Mouse (Mus musculus) kidney, adult 2 months (tissue): ENCODE measurements around the gene Ntm. TPM values are rescaled to one million over a fixed set of nuclear protein-coding genes. Genes with fewer than 3 reads are reported as not detected.

Experiments used
- DNase-seq: peaks from one replicate; pipeline ENCODE4 v3.0.0; 2021
- H3K27ac ChIP-seq: fragments of 200-500 bp; 2 replicates; pipeline ENCODE4 v1.5.1; 2012; ENCODE audit warnings: low read depth, low read length, control low read depth, inconsistent platforms; ENCODE audit not compliant: insufficient read depth
- H3K27me3 ChIP-seq: fragments of 200-500 bp; replicated peaks from 2 replicates; pipeline ENCODE4 v1.6.1; 2012; ENCODE audit warnings: mild to moderate bottlenecking, moderate library complexity, low read length, inconsistent platforms; ENCODE audit not compliant: control insufficient read depth, insufficient read depth
- H3K36me3 ChIP-seq: fragments of 200-500 bp; 2 replicates; pipeline ENCODE4 v1.6.1; 2012; ENCODE audit warnings: mild to moderate bottlenecking, moderate library complexity, low read length, inconsistent platforms; ENCODE audit not compliant: control insufficient read depth, insufficient read depth
- H3K4me1 ChIP-seq: fragments of 200-500 bp; 2 replicates; pipeline ENCODE4 v1.6.1; 2011; ENCODE audit warnings: low read length; ENCODE audit not compliant: control insufficient read depth, insufficient read depth
- H3K4me3 ChIP-seq: fragments of 200-500 bp; 2 replicates; pipeline ENCODE4 v1.5.1; 2011; ENCODE audit warnings: mild to moderate bottlenecking, low read depth, low read length, control low read depth; ENCODE audit not compliant: insufficient read depth
- CTCF ChIP-seq: fragments of 200-500 bp; conservative IDR thresholded peaks from 2 replicates; pipeline ENCODE4 v1.5.1; 2011; ENCODE audit warnings: low read depth, mild to moderate bottlenecking, control low read depth, low read length, moderate library complexity, mixed read lengths; ENCODE audit not compliant: insufficient read depth, insufficient read length
- POLR2A ChIP-seq: fragments of 200-500 bp; IDR thresholded peaks from one replicate; pipeline ENCODE4 v1.6.1; 2011; ENCODE audit warnings: low read depth, low read length, control low read depth
- WGBS: fragments of 180-500 bp; shearing (Covaris S2); methylation state at CpG from one replicate; pipeline ENCODE4 v1.1.7; 2018; 5-methylcytosine and 5-hydroxymethylcytosine counted together
- polyA plus RNA-seq: library from polyadenylated mRNA; depleted of rRNA; stranded (reverse); fragments of >200 nt; gene quantifications from 2 replicates; pipeline ENCODE4 v1.2.3, GENCODE M21; 2012

Gene Ntm
- polyA plus RNA-seq, 1 experiment = 0.74 TPM

DNA sequence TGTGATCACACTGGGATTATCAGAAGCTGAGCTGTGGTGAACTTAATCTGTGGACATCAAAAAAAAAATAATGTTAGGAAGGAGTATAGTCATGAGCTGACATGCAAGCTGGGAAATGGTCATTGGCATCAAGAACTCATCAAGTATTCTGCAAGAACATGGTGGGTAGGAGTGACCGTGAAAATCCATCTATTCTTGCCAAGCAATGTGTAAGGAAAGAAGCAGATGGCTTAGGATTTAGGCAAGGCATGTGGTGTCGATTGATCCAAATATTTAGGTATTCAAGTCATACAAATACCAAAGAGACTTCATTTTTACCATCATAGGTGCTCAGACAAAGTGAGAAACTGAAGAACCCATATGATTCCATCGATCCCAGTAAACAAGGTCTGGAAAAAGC, 946.1 kb downstream of the Ntm start:
- TF ChIP-seq POLR2A = no peak
- no peak for TF ChIP-seq CTCF
- no peaks in the 10 kb centered on the region for H3K27me3 ChIP-seq
- no peak overlapping the region for H3K4me3 ChIP-seq
- no peaks in the 10 kb centered on the region for H3K36me3 ChIP-seq
- H3K27ac ChIP-seq = no peak overlapping the region
- H3K4me1 ChIP-seq = no peaks in the 10 kb centered on the region
- WGBS = 79% methylated on average over 3 of the region's 3 CpGs
- DNase-seq = no peak

DNA sequence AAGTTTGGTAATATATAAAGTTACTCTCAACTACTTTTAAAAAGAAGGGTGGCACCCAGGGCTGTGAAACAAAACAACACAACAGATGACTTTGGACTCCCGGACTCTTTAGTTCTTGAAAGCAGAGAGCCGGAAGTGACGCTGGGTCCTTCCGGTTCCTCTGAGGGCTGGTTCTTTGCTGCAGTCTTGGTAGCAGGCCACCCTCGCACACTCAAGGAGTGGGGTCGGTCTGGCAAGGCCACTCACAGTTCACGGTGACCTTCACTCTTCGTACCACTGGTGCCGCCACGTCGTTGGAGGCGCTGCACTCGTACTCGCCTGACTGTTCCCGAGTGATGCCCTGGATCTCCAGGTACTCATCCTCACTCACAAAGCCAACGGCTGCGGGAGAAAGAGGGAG, 949.1 kb downstream of the Ntm start:
- no peak overlapping the region for H3K4me3 ChIP-seq
- H3K27me3 ChIP-seq = no peaks in the 10 kb centered on the region
- H3K4me1 ChIP-seq = no peaks in the 10 kb centered on the region
- TF ChIP-seq POLR2A (no peak), CTCF (no peak)
- DNase-seq = no peak
- H3K36me3 ChIP-seq = no peaks in the 10 kb centered on the region
- no peak overlapping the region for H3K27ac ChIP-seq
- WGBS = 93% methylated on average over 17 of the region's 17 CpGs

DNA sequence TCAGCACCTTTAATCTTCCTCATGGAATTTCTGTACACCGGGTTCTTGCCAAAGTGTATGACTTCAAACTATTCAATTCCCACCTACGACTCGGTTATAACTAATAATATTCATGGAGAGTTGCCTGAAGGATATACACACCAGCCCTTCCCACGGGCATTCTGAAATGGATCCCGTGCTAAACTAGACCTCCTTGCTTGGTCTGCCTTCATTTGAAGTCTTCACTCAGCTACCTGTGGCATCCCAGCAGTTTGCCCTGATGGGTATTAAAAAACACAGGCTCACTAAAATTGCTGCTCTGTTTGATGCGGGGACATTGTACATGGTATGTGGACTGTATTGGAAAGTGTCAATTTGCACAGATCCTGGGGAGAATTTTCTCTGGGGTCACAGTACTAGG, 950.4 kb downstream of the Ntm start:
- Histone ChIP-seq H3K4me3 (no peak overlapping the region), H3K27ac (no peak overlapping the region), H3K36me3 (no peaks in the 10 kb centered on the region), H3K27me3 (no peaks in the 10 kb centered on the region), H3K4me1 (no peaks in the 10 kb centered on the region)
- WGBS = 86% methylated on average over 6 of the region's 6 CpGs
- no peak for TF ChIP-seq POLR2A
- no peak for TF ChIP-seq CTCF
- no peak for DNase-seq

DNA sequence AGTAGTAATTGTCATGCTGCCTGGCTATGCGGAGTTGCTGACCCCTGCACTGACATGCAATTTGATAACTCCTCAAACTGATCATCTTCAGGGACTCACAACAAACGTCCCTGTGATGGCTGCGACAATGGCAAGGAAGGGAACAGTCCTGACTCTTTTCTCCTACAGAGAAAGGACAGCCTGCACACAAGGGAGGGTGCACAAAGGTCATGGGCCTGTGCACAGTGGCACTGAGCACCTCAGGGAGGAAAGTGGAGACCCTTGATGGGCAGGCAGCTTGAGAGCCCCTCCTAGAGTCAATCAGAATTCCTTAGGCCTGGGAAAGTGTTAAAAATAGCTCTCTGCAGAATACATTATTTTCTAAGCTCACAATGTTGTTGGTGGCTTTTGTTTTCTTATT, 951.5 kb downstream of the Ntm start:
- 47% methylated on average over 3 of the region's 3 CpGs for WGBS
- DNase-seq = no peak
- H3K27ac ChIP-seq = no peak overlapping the region
- no peaks in the 10 kb centered on the region for H3K27me3 ChIP-seq
- H3K4me1 ChIP-seq = no peaks in the 10 kb centered on the region
- TF ChIP-seq CTCF = no peak
- TF ChIP-seq POLR2A = no peak
- no peak overlapping the region for H3K4me3 ChIP-seq
- no peaks in the 10 kb centered on the region for H3K36me3 ChIP-seq

DNA sequence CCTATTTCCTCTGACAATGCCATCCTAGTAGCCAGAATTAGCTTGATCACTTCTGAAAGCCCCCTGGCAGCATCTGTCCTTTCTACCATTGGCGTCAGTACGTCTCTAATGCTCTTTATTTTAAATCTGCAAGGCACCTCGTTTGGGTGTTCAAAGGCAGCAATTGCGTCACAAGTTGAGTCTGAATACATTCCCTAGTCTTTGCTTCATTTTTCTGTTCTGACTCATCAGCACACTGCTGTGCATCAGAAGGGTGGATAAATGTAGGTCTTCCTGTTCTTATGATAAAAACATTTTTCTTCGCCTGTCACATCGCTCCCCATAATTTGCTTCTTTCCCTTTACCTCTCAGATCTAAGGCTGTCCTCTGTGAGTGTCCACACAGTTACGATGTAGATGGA, 958.4 kb downstream of the Ntm start:
- TF ChIP-seq POLR2A = no peak
- TF ChIP-seq CTCF = no peak
- Histone ChIP-seq H3K4me3 (no peak overlapping the region), H3K27ac (no peak overlapping the region), H3K27me3 (no peaks in the 10 kb centered on the region), H3K4me1 (no peaks in the 10 kb centered on the region), H3K36me3 (no peaks in the 10 kb centered on the region)
- DNase-seq = no peak
- WGBS = 85% methylated on average over 7 of the region's 7 CpGs

DNA sequence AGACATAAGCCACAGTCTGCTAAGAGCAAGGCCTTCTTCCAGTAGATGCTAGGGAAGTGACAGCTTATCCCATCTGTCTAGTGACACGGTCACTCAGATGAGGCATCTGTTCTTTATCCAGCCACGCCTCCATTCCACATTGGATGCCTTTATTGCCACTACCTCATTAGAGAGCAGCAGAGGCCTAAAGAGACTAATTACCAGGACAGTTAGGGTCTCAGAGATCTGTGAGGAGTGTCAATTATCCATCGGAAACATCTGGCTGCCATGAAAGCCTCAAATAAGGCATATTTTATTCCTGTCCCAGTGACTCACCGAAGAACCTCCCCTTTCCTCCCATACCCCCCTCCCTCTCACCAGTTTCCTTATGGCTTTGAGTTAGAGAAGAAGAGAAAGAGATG, 963.0 kb downstream of the Ntm start:
- DNase-seq = no peak
- Histone ChIP-seq H3K36me3 (no peaks in the 10 kb centered on the region), H3K27ac (no peak overlapping the region), H3K4me3 (no peak overlapping the region), H3K4me1 (no peaks in the 10 kb centered on the region), H3K27me3 (no peaks in the 10 kb centered on the region)
- WGBS = 27% methylated on average over 4 of the region's 4 CpGs
- TF ChIP-seq POLR2A = no peak
- no peak for TF ChIP-seq CTCF

DNA sequence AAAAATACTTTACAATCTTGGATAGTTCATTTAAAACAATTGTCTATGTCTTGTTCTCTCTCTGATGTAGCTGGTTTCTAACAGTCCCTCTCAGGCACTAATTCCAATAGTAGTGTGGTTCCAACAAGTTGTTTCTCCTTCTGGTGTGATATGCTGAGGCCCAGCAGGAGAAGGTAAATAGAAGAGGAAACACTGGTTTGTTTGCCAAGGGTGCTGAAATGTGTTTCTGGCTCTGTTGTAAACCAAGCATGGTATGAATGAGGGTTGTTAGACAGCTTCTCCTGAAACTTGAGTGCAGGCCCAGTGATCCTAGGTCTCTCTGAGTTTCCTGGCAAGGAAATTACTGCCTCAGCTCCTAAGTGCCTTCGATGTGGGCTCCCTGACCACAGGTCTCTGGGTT, 985.7 kb downstream of the Ntm start:
- WGBS = 66% methylated on average over 1 of the region's 1 CpGs
- Histone ChIP-seq H3K27ac (no peak overlapping the region), H3K27me3 (no peaks in the 10 kb centered on the region), H3K4me3 (no peak overlapping the region), H3K4me1 (no peaks in the 10 kb centered on the region), H3K36me3 (no peaks in the 10 kb centered on the region)
- DNase-seq = no peak
- TF ChIP-seq POLR2A (no peak), CTCF (no peak)

DNA sequence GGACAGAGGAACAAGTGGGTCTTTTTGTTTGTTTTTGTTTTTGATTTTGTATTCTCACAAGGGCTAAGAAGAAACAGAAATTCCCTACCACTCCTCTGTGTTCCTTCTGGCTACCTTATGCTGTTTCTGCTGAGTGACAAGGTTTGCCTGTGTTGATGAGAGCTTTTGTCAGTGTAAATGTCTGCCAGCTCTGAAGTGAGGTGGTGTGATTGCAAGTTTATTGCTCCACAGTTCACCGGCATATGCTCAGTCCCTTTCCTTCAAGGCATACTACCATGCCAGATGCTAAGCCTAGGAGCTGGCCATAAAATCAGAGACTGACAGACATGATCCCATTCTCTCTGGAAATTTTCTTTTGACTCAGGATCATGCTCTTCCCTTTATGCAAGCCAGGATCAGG, 993.5 kb downstream of the Ntm start:
- TF ChIP-seq CTCF (no peak), POLR2A (no peak)
- H3K27me3 ChIP-seq = no peaks in the 10 kb centered on the region
- no peak overlapping the region for H3K4me3 ChIP-seq
- H3K4me1 ChIP-seq = no peaks in the 10 kb centered on the region
- no peak for DNase-seq
- H3K27ac ChIP-seq = no peak overlapping the region
- WGBS = 17% methylated on average over 1 of the region's 1 CpGs
- no peaks in the 10 kb centered on the region for H3K36me3 ChIP-seq
